Mouse (Mus musculus) kidney, adult 2 months (tissue): Measurements from ENCODE around the gene Atp1b2. TPM values are rescaled to one million over a fixed set of nuclear protein-coding genes. Genes with fewer than 3 reads are reported as not detected.
A peak's percentile ranks its signal among the peaks of the same experiment; 100 is the strongest.

Experiments used
- DNase-seq: peaks from one replicate; pipeline ENCODE4 v3.0.0; 2021
- H3K27ac ChIP-seq: fragments of 200-500 bp; 2 replicates; pipeline ENCODE4 v1.5.1; 2012; ENCODE audit warnings: low read depth, low read length, control low read depth, inconsistent platforms; ENCODE audit not compliant: insufficient read depth
- H3K27me3 ChIP-seq: fragments of 200-500 bp; replicated peaks from 2 replicates; pipeline ENCODE4 v1.6.1; 2012; ENCODE audit warnings: mild to moderate bottlenecking, moderate library complexity, low read length, inconsistent platforms; ENCODE audit not compliant: control insufficient read depth, insufficient read depth
- H3K36me3 ChIP-seq: fragments of 200-500 bp; 2 replicates; pipeline ENCODE4 v1.6.1; 2012; ENCODE audit warnings: mild to moderate bottlenecking, moderate library complexity, low read length, inconsistent platforms; ENCODE audit not compliant: control insufficient read depth, insufficient read depth
- H3K4me1 ChIP-seq: fragments of 200-500 bp; 2 replicates; pipeline ENCODE4 v1.6.1; 2011; ENCODE audit warnings: low read length; ENCODE audit not compliant: control insufficient read depth, insufficient read depth
- H3K4me3 ChIP-seq: fragments of 200-500 bp; 2 replicates; pipeline ENCODE4 v1.5.1; 2011; ENCODE audit warnings: mild to moderate bottlenecking, low read depth, low read length, control low read depth; ENCODE audit not compliant: insufficient read depth
- CTCF ChIP-seq: fragments of 200-500 bp; conservative IDR thresholded peaks from 2 replicates; pipeline ENCODE4 v1.5.1; 2011; ENCODE audit warnings: low read depth, mild to moderate bottlenecking, control low read depth, low read length, moderate library complexity, mixed read lengths; ENCODE audit not compliant: insufficient read depth, insufficient read length
- POLR2A ChIP-seq: fragments of 200-500 bp; IDR thresholded peaks from one replicate; pipeline ENCODE4 v1.6.1; 2011; ENCODE audit warnings: low read depth, low read length, control low read depth
- WGBS: fragments of 180-500 bp; shearing (Covaris S2); methylation state at CpG from one replicate; pipeline ENCODE4 v1.1.7; 2018; 5-methylcytosine and 5-hydroxymethylcytosine counted together
- polyA plus RNA-seq: library from polyadenylated mRNA; depleted of rRNA; stranded (reverse); fragments of >200 nt; gene quantifications from 2 replicates; pipeline ENCODE4 v1.2.3, GENCODE M21; 2012

The Atp1b2 gene
- polyA plus RNA-seq, 1 experiment, result 22.5 TPM

DNA sequence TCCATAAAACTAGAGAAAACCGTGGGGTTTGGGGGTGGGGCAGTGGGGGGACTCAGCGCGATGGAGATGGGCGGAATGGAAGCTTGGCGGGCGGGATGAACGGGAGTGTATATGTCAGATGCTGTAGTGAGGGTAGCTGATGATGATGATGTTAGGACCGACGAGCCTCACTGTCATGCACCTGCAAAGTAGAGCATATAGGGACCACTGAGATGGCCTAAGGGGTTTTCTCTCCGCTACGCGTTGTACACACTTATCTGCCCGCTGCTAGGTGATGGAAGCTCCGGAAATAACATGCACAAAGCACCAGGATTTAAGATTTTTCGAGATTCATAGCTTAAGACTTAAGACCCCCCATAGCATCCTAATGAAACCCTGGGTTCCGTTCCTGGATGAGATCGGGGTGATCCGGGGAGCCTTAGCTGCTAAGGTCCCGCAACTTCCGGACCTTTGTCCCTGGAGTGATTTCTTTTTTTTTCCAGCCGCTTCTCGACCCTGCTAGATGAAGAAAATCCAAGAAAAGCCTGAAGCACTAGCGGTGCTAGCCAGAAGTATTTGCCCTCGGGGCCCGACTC, 25.1 kb downstream of the Atp1b2 start:
- DNase-seq, result no peak
- Histone ChIP-seq H3K27ac (peak overlapping the region; percentile 98), H3K27me3 (no peaks in the 10 kb centered on the region), H3K4me3 (peak overlapping the region; percentile 96), H3K4me1 (peaks cover 12% of the 10 kb centered on the region; the same call in 1 of the 2 replicates), H3K36me3 (no peaks in the 10 kb centered on the region)
- whole genome bisulfite sequencing, result under 1% methylated on average over 25 of the region's 25 CpGs
- no peak for TF ChIP-seq POLR2A
- TF ChIP-seq CTCF, result no peak

DNA sequence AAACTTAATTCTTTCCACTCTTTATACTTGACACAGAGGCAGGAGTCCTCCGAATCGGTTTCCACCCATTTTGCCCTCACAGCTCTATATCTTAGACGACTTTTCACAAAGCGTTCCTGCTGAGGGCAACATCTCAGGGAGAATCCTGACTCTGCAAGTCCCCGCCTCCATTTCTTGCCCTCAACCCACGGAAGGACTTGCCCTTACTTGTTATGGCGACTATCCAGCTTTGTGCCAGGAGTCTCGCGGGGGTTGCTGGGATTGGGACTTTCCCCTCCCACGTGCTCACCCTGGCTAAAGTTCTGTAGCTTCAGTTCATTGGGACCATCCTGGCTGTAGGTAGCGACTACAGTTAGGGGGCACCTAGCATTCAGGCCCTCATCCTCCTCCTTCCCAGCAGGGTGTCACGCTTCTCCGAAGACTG, 25.6 kb downstream of the Atp1b2 start, which contains the start of the genes Wrap53 and Trp53:
Gene Wrap53, minus strand, starts transcription at position 165 of the 424 bp plus-strand sequence.
Gene Trp53, plus strand, starts transcription at position 269 of the 424 bp plus-strand sequence.
- DNase-seq, result peak; percentile 98
- peaks cover 12% of the 10 kb centered on the region; the same call in 1 of the 2 replicates for H3K4me1 ChIP-seq
- no peaks in the 10 kb centered on the region for H3K36me3 ChIP-seq
- under 1% methylated on average over 13 of the region's 13 CpGs for WGBS
- no peak for TF ChIP-seq POLR2A
- no peak for TF ChIP-seq CTCF
- peak within 1 kb of the TSS; percentile 98 for H3K27ac ChIP-seq
- H3K4me3 ChIP-seq, result peak within 1 kb of the TSS; percentile 96
- no peaks in the 10 kb centered on the region for H3K27me3 ChIP-seq

DNA sequence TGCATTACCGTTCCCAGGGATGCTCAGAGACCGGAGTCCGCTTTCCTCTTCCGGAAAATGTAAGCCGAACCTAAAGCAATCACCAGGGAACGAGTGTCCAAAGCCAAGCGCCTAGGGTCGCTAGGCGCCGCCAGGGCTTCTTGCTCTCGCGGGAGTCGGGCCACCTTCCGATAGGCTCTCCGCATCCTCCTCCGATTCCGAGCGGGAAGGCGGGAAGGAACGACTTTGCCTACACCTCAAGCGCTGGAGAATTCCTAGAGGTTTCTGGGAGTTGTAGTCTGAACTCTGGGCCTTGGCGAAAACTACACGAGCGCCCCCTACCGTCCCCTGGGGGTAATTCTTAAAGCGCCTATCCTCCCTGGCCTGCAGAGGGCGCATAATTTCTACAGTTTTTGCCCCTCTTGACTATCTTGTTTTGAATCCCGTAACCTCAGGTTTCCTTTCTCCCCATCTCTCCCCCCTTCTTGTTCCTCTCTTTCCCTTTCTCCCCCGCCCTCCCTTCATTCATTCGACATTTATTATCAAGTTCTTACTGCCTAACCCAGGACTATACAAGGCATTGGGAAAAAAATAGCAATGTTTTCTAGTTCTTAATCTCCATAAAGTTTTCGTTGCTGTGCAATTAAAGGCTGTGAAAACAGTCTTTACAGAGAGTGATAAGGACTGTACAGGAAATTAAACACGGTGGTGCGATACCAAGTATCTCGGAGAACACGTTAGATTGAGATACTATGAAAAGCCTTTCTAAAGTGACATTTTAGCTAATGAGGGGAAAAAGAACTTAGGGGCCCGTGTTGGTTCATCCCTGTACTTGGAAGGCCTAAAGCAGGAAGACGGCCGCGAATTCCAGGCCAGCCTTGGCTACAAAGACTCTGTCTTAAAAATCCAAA, 26.4 kb downstream of the Atp1b2 start:
- Histone ChIP-seq H3K4me1 (peaks cover 12% of the 10 kb centered on the region; the same call in 1 of the 2 replicates), H3K27me3 (no peaks in the 10 kb centered on the region), H3K4me3 (peak overlapping the region; percentile 96), H3K27ac (peak overlapping the region; percentile 81), H3K36me3 (no peaks in the 10 kb centered on the region)
- peak; percentile 99 for DNase-seq
- TF ChIP-seq POLR2A (no peak), CTCF (peak; percentile 100)
- WGBS, result under 1% methylated on average over 39 of the region's 39 CpGs

DNA sequence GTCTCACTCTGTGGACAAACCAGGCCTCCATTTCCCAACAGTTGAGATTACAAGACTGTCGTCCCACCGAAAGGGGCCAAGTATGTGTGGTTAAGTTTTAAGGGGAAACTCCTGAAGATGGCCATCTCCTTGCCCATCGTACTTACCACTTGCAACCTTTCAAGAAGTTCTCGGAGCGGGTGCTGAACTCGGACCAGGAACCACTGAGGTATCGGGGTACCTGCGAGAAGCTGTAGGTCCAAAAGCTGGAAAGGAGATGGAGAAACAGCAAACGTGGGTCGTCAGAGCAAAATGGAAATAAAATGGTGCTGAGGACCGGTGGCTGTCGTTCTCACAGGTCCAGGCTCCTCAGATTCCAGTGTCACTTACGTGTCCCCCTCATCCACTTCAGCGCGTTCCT, 27.4 kb downstream of the Atp1b2 start:
- TF ChIP-seq CTCF, result no peak
- TF ChIP-seq POLR2A, result no peak
- Histone ChIP-seq H3K27ac (no peak overlapping the region), H3K27me3 (no peaks in the 10 kb centered on the region), H3K4me1 (peaks cover 12% of the 10 kb centered on the region; the same call in 1 of the 2 replicates), H3K36me3 (no peaks in the 10 kb centered on the region), H3K4me3 (peak overlapping the region; percentile 69)
- WGBS, result 12% methylated on average over 15 of the region's 15 CpGs
- DNase-seq, result no peak

DNA sequence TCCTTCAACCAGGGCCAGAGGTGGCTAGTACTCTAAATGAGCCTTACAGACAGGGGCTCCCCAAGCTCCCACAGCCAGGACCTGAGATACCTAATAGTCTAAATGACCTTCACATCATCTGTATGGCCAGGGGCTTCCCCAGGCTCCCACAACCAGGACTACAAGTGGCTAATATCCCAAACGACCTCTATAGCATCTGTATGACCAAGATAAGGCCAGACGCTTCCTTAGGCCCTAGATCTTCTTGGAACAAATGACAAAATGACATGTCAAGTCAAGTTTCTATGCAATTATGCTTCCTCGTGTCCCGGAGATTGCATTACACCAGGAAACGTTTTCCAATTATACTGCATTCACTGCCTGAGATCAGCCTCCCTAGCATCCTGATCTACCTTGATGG, 29.4 kb downstream of the Atp1b2 start:
- Histone ChIP-seq H3K27me3 (no peaks in the 10 kb centered on the region), H3K4me3 (no peak overlapping the region), H3K4me1 (peaks cover 8% of the 10 kb centered on the region; the same call in 1 of the 2 replicates), H3K27ac (no peak overlapping the region), H3K36me3 (no peaks in the 10 kb centered on the region)
- DNase-seq, result no peak
- TF ChIP-seq POLR2A, result no peak
- TF ChIP-seq CTCF, result no peak
- WGBS, result 74% methylated on average over 5 of the region's 5 CpGs

DNA sequence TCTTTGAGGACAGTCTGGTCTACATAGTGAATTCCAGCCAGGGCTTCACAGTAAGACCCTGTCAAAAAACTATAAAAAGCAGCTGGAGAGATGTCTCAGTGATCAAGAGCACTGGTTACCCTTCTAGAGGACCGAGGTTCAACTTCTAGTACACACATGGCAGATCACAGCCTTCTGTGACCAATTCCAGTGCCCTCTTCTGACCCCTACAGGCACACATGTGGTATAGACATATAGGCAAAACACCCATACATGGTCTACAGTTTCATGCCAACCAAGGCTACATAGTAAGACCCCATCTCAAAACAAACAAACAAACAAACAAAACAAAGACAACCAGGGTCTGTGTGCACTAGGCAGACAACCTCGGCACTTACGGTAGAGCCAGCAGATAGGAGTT, 30.5 kb downstream of the Atp1b2 start:
- no peak for TF ChIP-seq POLR2A
- TF ChIP-seq CTCF, result peak; percentile 44
- Histone ChIP-seq H3K4me3 (no peak overlapping the region), H3K27ac (no peak overlapping the region), H3K4me1 (peaks cover 8% of the 10 kb centered on the region; the same call in 1 of the 2 replicates), H3K27me3 (no peaks in the 10 kb centered on the region), H3K36me3 (no peaks in the 10 kb centered on the region)
- WGBS, result 53% methylated on average over 3 of the region's 3 CpGs
- peak; percentile 21 for DNase-seq

DNA sequence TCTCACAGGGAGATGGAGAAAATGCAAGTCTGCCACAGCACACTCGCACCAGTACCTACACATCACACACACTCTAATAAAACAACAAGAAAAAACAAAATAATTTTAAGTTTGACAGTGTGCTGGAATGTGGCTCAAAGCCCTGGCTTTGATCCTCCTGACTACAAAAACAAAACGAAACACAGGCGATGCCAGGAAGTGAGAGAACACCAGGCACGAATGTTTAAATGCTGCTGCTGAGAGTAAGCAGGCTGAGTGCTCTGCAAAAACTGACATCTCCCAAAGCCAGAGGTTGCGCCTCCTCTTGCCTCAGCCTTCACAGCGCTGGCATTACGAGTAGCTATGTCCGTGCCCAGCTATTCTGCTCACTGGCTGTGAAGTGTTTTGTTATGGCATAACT, 40.6 kb downstream of the Atp1b2 start:
- H3K27ac ChIP-seq, result no peak overlapping the region
- no peak for TF ChIP-seq POLR2A
- TF ChIP-seq CTCF, result no peak
- peaks cover 1% of the 10 kb centered on the region; the same call in 1 of the 2 replicates for H3K36me3 ChIP-seq
- no peak overlapping the region for H3K4me3 ChIP-seq
- DNase-seq, result peak; percentile 15
- H3K4me1 ChIP-seq, result no peaks in the 10 kb centered on the region; the same call in 1 of the 2 replicates
- WGBS, result 64% methylated on average over 8 of the region's 8 CpGs
- H3K27me3 ChIP-seq, result no peaks in the 10 kb centered on the region
